Mouse (Mus musculus) ES-E14 (cell line): ENCODE measurements at regions not wholly inside any gene's neighbourhood (a gene's known extent, or its start where the extent isn't known, plus 50 kb on each side); places are given as distances from the start of the nearest gene placed in this dataset.

Experiments used
- CHD2 ChIP-seq: IDR thresholded peaks from 2 replicates; pipeline ENCODE4 v1.6.1; 2014; ENCODE audit warnings: mild to moderate bottlenecking, low read depth, low read length, inconsistent platforms
- HCFC1 ChIP-seq: IDR thresholded peaks from 2 replicates; pipeline ENCODE4 v1.6.1; 2012; ENCODE audit warnings: low read length, inconsistent platforms, borderline replicate concordance; ENCODE audit not compliant: insufficient read depth
- ZC3H11A ChIP-seq: IDR thresholded peaks from 2 replicates; pipeline ENCODE4 v1.6.1; 2012; ENCODE audit warnings: low read depth, mild to moderate bottlenecking, inconsistent platforms, low read length, borderline replicate concordance
- ZNF384 ChIP-seq: IDR thresholded peaks from 2 replicates; pipeline ENCODE4 v1.6.1; 2012; ENCODE audit warnings: low read depth, low read length, inconsistent platforms

GRCm38 (mm10) chr13:18462221-18462620, 64.7 kb upstream of the Pou6f2 start:
- no peak for TF ChIP-seq CHD2
- TF ChIP-seq ZNF384: no peak
- no peak for TF ChIP-seq HCFC1
- TF ChIP-seq ZC3H11A: no peak
